Mouse (Mus musculus) midbrain, embryonic 12.5 days (tissue): ENCODE measurements around the gene Arpc2. TPM values are rescaled to one million over a fixed set of nuclear protein-coding genes. Genes with fewer than 3 reads are reported as not detected.
"Not testable (repeated sequence)": the region's sequence is repeated elsewhere in the genome, so short reads cannot be mapped to it uniquely, and the experiment has no call there.

Experiments used
- ATAC-seq: fragments of 200-750 bp; cut with Nextera tagmentation; 2 replicates; pipeline ENCODE4 v1.8.0; 2017; ENCODE audit warnings: low read depth, moderate TSS enrichment, moderate library complexity; ENCODE audit not compliant: low FRiP score
- H3K27ac ChIP-seq: fragments of 300-500 bp; sonication (generic); replicated peaks from 2 replicates; pipeline ENCODE4 v1.5.1; 2016; ENCODE audit warnings: mild to moderate bottlenecking
- H3K27me3 ChIP-seq: fragments of 300-500 bp; sonication (generic); 2 replicates; pipeline ENCODE4 v1.6.1; 2016; ENCODE audit warnings: mild to moderate bottlenecking
- H3K36me3 ChIP-seq: fragments of 300-500 bp; sonication (generic); 2 replicates; pipeline ENCODE4 v1.6.1; 2016
- H3K4me1 ChIP-seq: fragments of 300-500 bp; sonication (generic); 2 replicates; pipeline ENCODE4 v1.6.1; 2016
- H3K4me2 ChIP-seq: fragments of 300-500 bp; sonication (generic); replicated peaks from 2 replicates; pipeline ENCODE4 v1.6.1; 2016; ENCODE audit warnings: mild to moderate bottlenecking, moderate library complexity
- H3K4me3 ChIP-seq: fragments of 300-500 bp; sonication (generic); 2 replicates; pipeline ENCODE4 v1.5.1; 2016; ENCODE audit warnings: mild to moderate bottlenecking
- H3K9ac ChIP-seq: fragments of 300-500 bp; sonication (generic); replicated peaks from 2 replicates; pipeline ENCODE4 v1.6.1; 2016; ENCODE audit warnings: mild to moderate bottlenecking, moderate library complexity
- H3K9me3 ChIP-seq: fragments of 300-500 bp; sonication (generic); 2 replicates; pipeline ENCODE4 v1.6.1; 2016; ENCODE audit warnings: mild to moderate bottlenecking
- WGBS: fragments of 180-500 bp; shearing (Covaris S2); methylation state at CpG from one replicate; pipeline ENCODE4 v1.1.7; 2016; 5-methylcytosine and 5-hydroxymethylcytosine counted together
- polyA plus RNA-seq: library from polyadenylated mRNA; unstranded; fragments of >200 nt; fragmentation: Nextera tagmentation; extraction: Ambion mirVana; gene quantifications from 2 replicates; pipeline ENCODE4 v1.2.1, GENCODE M21; 2016

The Arpc2 gene
- polyA plus RNA-seq, 1 experiment from 2014 or later, result 363 TPM

- no peaks in the 10 kb centered on the region for H3K27me3 ChIP-seq
- H3K9me3 ChIP-seq, result no peaks in the 10 kb centered on the region
- peak overlapping the region; percentile 82 for H3K4me2 ChIP-seq
- peak overlapping the region; percentile 79 for H3K4me3 ChIP-seq
- peak overlapping the region; percentile 60 for H3K9ac ChIP-seq
- peaks cover 42% of the 10 kb centered on the region for H3K36me3 ChIP-seq
- ATAC-seq, result no peak
- no peak overlapping the region for H3K27ac ChIP-seq
- peaks cover 23% of the 10 kb centered on the region for H3K4me1 ChIP-seq
- 5% methylated on average over 23 of the region's 23 CpGs for WGBS
These were observed 49.5 kb downstream of the Arpc2 start for GRCm38 (mm10) chr1:74285212-74286010.

DNA sequence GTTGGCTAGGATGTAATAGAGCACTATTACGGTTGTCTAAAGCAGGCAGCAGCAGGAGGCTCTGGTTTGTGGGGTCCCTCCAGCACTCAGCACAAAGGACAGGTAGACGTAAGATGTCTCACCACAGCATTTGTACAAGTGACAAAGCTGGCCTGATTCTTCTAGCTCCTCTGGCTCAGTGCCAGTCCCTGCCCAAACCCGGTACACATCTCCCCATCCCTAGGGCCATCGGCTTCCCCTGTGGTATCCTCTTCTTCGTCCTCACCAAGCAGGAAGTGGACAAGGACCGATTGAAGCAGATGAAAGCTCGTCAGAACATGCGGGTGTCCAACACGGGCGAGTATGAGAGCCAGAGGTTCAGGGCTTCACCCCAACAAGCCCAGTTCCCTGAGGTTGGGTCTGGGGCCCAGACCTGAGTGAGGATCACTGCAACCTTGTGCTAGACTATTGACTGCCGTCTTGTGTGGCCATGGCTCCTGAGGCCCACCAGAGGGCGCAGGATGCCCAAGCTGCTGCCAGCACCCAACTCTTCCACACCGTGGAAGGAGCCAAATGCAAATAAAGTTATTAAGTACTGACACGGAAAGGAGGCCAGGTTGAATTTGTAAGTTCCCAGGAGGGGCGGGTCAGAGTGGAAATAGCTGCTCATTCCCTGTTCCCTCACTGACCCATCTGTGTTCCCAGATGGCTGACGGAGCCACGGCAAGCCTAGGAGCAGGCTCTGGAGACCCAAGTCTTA lies 51.2 kb downstream of the Arpc2 start:
- not testable (repeated sequence) for H3K4me3 ChIP-seq, H3K27ac ChIP-seq, H3K27me3 ChIP-seq, H3K9ac ChIP-seq, H3K9me3 ChIP-seq, H3K4me2 ChIP-seq, ATAC-seq
- WGBS, result 60% methylated on average over 15 of the region's 17 CpGs
- peaks cover 31% of the 10 kb centered on the region for H3K36me3 ChIP-seq
- H3K4me1 ChIP-seq, result peaks cover 23% of the 10 kb centered on the region

DNA sequence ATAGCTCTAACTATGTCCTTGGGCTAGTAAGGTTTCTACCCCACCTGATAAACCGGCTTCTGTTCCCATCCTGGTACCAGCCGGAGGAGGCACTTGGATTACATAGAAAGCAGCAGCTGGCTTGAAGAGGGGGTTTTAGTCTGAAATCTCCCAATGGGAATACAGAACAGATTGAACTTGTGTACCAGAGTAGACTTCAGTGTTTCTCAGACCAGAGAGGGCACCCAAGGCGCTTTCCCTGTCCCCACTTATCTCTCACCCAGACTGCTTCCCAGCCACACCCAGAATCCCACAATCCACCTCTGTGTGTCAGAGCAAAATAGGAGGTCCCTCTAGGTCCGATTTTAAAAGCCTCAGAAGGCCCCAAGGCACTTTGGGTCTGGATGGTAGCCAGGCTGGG lies 52.4 kb downstream of the Arpc2 start:
- 81% methylated on average over 4 of the region's 4 CpGs for WGBS

GRCm38 (mm10) chr1:74289248-74289647 lies 53.4 kb downstream of the Arpc2 start:
- Histone ChIP-seq H3K4me1 (peaks cover 8% of the 10 kb centered on the region), H3K9me3 (no peaks in the 10 kb centered on the region), H3K36me3 (peaks cover 27% of the 10 kb centered on the region), H3K9ac (no peak overlapping the region), H3K27ac (no peak overlapping the region), H3K4me2 (no peak overlapping the region), H3K4me3 (no peak overlapping the region), H3K27me3 (no peaks in the 10 kb centered on the region)
- ATAC-seq, result no peak
- whole genome bisulfite sequencing, result 93% methylated on average over 9 of the region's 9 CpGs

More for the DNA sequence above, 52.4 kb downstream of the Arpc2 start:
- Histone ChIP-seq H3K27ac (no peak overlapping the region), H3K9me3 (no peaks in the 10 kb centered on the region), H3K27me3 (no peaks in the 10 kb centered on the region), H3K4me2 (no peak overlapping the region), H3K4me1 (peaks cover 16% of the 10 kb centered on the region), H3K36me3 (peaks cover 24% of the 10 kb centered on the region), H3K9ac (no peak overlapping the region), H3K4me3 (no peak overlapping the region)
- ATAC-seq, result no peak

DNA sequence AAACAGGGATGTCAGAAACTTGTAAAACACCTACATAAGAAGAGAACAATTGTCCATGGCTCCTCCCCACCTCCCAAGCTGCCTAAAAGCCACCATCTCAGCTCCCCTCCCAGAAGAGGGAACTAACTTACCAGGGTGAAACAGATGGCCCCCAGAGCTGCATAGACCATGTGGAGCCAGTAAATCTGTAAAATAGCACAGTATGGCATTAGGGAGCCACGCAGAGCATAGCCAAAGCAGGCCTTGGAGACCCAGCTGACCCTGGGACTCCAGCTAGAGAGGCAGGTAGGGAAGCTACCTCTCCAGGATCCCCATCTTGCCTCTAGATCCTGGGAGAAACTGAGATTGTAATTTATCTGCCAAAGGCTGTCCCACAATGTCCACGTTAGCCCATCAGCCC lies 53.9 kb downstream of the Arpc2 start:
- Histone ChIP-seq H3K4me1 (peaks cover 9% of the 10 kb centered on the region), H3K4me2 (no peak overlapping the region), H3K27ac (no peak overlapping the region), H3K27me3 (no peaks in the 10 kb centered on the region), H3K4me3 (no peak overlapping the region), H3K9ac (no peak overlapping the region), H3K36me3 (peaks cover 27% of the 10 kb centered on the region), H3K9me3 (no peaks in the 10 kb centered on the region)
- ATAC-seq, result no peak
- 93% methylated on average over 2 of the region's 2 CpGs for WGBS

DNA sequence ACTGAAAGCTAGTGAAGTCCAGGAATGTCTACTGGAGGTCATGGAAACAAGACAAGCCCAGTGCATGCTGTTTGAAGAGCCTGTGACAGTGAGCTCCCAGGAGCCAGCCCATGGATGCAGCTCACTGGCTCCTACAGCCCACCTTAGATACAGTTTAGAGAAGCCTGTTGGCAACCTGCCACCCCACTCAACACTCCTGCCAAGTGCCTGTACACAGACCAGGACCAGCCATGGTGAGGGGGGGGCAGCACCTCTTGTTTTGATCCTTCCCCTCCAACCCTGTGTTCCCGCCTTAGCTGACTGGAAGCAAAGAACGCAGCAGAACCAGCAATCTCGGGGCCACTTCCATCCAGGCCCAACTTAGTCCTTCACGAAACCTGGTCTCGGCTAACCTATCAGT lies 54.3 kb downstream of the Arpc2 start:
- no peaks in the 10 kb centered on the region for H3K9me3 ChIP-seq
- H3K27ac ChIP-seq, result no peak overlapping the region
- no peak overlapping the region for H3K9ac ChIP-seq
- peaks cover 27% of the 10 kb centered on the region for H3K36me3 ChIP-seq
- ATAC-seq, result no peak
- H3K4me3 ChIP-seq, result no peak overlapping the region
- peaks cover 13% of the 10 kb centered on the region for H3K4me1 ChIP-seq
- 92% methylated on average over 5 of the region's 5 CpGs for WGBS
- H3K27me3 ChIP-seq, result no peaks in the 10 kb centered on the region
- H3K4me2 ChIP-seq, result no peak overlapping the region

- no peak for ATAC-seq
- Histone ChIP-seq H3K27ac (no peak overlapping the region), H3K36me3 (peaks cover 31% of the 10 kb centered on the region), H3K4me2 (no peak overlapping the region), H3K9me3 (no peaks in the 10 kb centered on the region), H3K4me1 (peaks cover 15% of the 10 kb centered on the region), H3K9ac (no peak overlapping the region), H3K27me3 (no peaks in the 10 kb centered on the region), H3K4me3 (no peak overlapping the region)
- 89% methylated on average over 11 of the region's 11 CpGs for WGBS
These were observed 56.6 kb downstream of the Arpc2 start for GRCm38 (mm10) chr1:74292331-74293020.

GRCm38 (mm10) chr1:74293306-74293960 lies 57.5 kb downstream of the Arpc2 start:
- peaks cover 31% of the 10 kb centered on the region for H3K36me3 ChIP-seq
- no peaks in the 10 kb centered on the region for H3K27me3 ChIP-seq
- no peak overlapping the region for H3K4me3 ChIP-seq
- no peak overlapping the region for H3K9ac ChIP-seq
- WGBS, result 92% methylated on average over 8 of the region's 8 CpGs
- no peak overlapping the region for H3K4me2 ChIP-seq
- peaks cover 15% of the 10 kb centered on the region for H3K4me1 ChIP-seq
- no peak overlapping the region for H3K27ac ChIP-seq
- no peak for ATAC-seq
- H3K9me3 ChIP-seq, result no peaks in the 10 kb centered on the region

- no peak overlapping the region for H3K27ac ChIP-seq
- H3K4me2 ChIP-seq, result no peak overlapping the region
- no peaks in the 10 kb centered on the region for H3K27me3 ChIP-seq
- WGBS, result 91% methylated on average over 3 of the region's 3 CpGs
- H3K9ac ChIP-seq, result no peak overlapping the region
- no peak for ATAC-seq
- no peak overlapping the region for H3K4me3 ChIP-seq
- no peaks in the 10 kb centered on the region for H3K9me3 ChIP-seq
- H3K36me3 ChIP-seq, result peaks cover 24% of the 10 kb centered on the region; the same call in 1 of the 2 replicates
- peaks cover 15% of the 10 kb centered on the region for H3K4me1 ChIP-seq
These were observed 58.3 kb downstream of the Arpc2 start for GRCm38 (mm10) chr1:74294090-74294643.

DNA sequence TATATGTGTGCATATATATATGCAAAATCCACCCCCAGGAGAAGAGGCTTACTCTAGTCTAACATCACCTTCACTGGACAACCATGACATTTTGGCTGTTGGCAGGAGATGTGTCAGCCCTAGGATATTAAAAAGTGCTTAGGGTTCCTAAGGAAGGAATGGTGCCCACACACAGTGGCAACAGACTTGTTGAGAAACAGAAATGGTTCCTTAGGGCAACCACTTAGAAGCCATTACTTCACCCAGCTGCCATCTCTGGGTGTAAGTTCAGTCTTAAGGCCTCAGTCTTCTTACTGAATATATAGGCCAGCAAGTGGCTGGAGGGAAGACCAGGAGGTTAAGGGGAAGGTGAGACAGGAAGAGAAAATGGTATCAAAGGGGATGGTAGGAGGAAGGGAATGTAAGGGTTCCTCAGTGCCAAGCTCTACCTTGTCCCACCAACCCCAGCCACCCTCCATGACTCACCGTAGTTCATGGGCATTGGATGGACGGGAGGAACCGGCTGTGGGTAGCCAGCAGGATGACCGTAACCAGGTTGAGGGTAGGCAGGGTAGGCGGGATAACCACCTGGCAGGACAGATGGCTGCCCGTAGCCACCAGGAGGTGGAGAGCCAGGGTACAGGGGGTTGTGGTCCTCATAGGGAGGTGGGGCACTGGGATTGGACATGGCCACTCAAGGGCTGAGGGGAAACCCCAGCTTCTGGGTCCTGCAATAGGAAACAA lies 59.0 kb downstream of the Arpc2 start:
- Histone ChIP-seq H3K36me3 (peaks cover 24% of the 10 kb centered on the region; the same call in 1 of the 2 replicates), H3K27ac (peak overlapping the region; percentile 79), H3K9me3 (no peaks in the 10 kb centered on the region), H3K27me3 (no peaks in the 10 kb centered on the region), H3K4me3 (no peak overlapping the region), H3K9ac (peak overlapping the region; percentile 12; the same call in 1 of the 2 replicates), H3K4me2 (0 out of 2 replicates have a peak overlapping the region, but pooled peaks have one; percentile 27), H3K4me1 (peaks cover 15% of the 10 kb centered on the region)
- ATAC-seq, result peak; percentile 28; the same call in 1 of the 2 replicates
- 89% methylated on average over 6 of the region's 6 CpGs for WGBS
